Mouse (Mus musculus) hindbrain, embryonic 10.5 days (tissue): ENCODE data around the gene Yipf3. TPM values are rescaled to one million over a fixed set of nuclear protein-coding genes. Genes with fewer than 3 reads are reported as not detected.

Experiments used
- DNase-seq: peaks from one replicate; pipeline ENCODE4 v3.0.0-alpha.2; 2017; ENCODE audit warnings: low spot score
- H3K27ac ChIP-seq: fragments of 300-500 bp; sonication (generic); 2 replicates; pipeline ENCODE4 v1.5.1; 2016; ENCODE audit warnings: mild to moderate bottlenecking, moderate library complexity
- H3K27me3 ChIP-seq: fragments of 300-500 bp; sonication (generic); 2 replicates; pipeline ENCODE4 v1.6.1; 2016; ENCODE audit warnings: mild to moderate bottlenecking; ENCODE audit not compliant: poor library complexity, insufficient read depth, severe bottlenecking
- H3K36me3 ChIP-seq: fragments of 300-500 bp; sonication (generic); 2 replicates; pipeline ENCODE4 v1.6.1; 2016; ENCODE audit warnings: mild to moderate bottlenecking, moderate library complexity
- H3K4me1 ChIP-seq: fragments of 300-500 bp; sonication (generic); replicated peaks from 2 replicates; pipeline ENCODE4 v1.6.1; 2016; ENCODE audit warnings: mild to moderate bottlenecking
- H3K4me3 ChIP-seq: fragments of 300-500 bp; sonication (generic); 2 replicates; pipeline ENCODE4 v1.5.1; 2016; ENCODE audit warnings: mild to moderate bottlenecking, moderate library complexity
- H3K9me3 ChIP-seq: fragments of 300-500 bp; sonication (generic); 2 replicates; pipeline ENCODE4 v1.6.1; 2016; ENCODE audit warnings: mild to moderate bottlenecking, moderate library complexity
- WGBS: fragments of 180-500 bp; shearing (Covaris S2); methylation state at CpG from one replicate; pipeline ENCODE4 v1.1.7; 2016; 5-methylcytosine and 5-hydroxymethylcytosine counted together
- polyA plus RNA-seq: library from polyadenylated mRNA; unstranded; fragments of >200 nt; fragmentation: Nextera tagmentation; extraction: Ambion mirVana; gene quantifications from 2 replicates; pipeline ENCODE4 v1.2.1, GENCODE M21; 2016

The Yipf3 gene
- 73.1 and 85.0 TPM in 2 replicates for polyA plus RNA-seq

- Histone ChIP-seq H3K36me3 (peaks cover 79% of the 10 kb centered on the region), H3K27me3 (no peaks in the 10 kb centered on the region)
Observed at GRCm38 (mm10) chr17:46247512-46248188, at the start of gene Yipf3, which contains the start of gene Polr1c. TSS of gene Yipf3 (plus strand) at chr17:46248080. TSS of gene Polr1c (minus strand) at chr17:46248054.

GRCm38 (mm10) chr17:46201151-46201550, 46.7 kb upstream of the Yipf3 start:
- no peaks in the 10 kb centered on the region for H3K9me3 ChIP-seq
- H3K36me3 ChIP-seq: peaks cover 64% of the 10 kb centered on the region
- 78% methylated on average over 6 of the region's 6 CpGs for WGBS
- peaks cover 27% of the 10 kb centered on the region for H3K4me1 ChIP-seq
- no peaks in the 10 kb centered on the region for H3K27me3 ChIP-seq
- no peak overlapping the region for H3K27ac ChIP-seq
- H3K4me3 ChIP-seq: peak overlapping the region; percentile 93
- no peak for DNase-seq

More at GRCm38 (mm10) chr17:46247512-46248188, at the start of gene Yipf3, which contains the start of gene Polr1c:
- peak; percentile 96 for DNase-seq
- H3K27ac ChIP-seq: peak within 1 kb of the TSS; percentile 94
- no peaks in the 10 kb centered on the region for H3K9me3 ChIP-seq
- WGBS: under 1% methylated on average over 53 of the region's 53 CpGs
- peak within 1 kb of the TSS; percentile 98 for H3K4me3 ChIP-seq
- peaks cover 22% of the 10 kb centered on the region for H3K4me1 ChIP-seq

- H3K4me3 ChIP-seq: peak within 1 kb of the TSS; percentile 93
- peaks cover 64% of the 10 kb centered on the region for H3K36me3 ChIP-seq
- no peaks in the 10 kb centered on the region for H3K9me3 ChIP-seq
- H3K4me1 ChIP-seq: peaks cover 27% of the 10 kb centered on the region
- peak within 1 kb of the TSS; percentile 92 for H3K27ac ChIP-seq
- no peaks in the 10 kb centered on the region for H3K27me3 ChIP-seq
- WGBS: under 1% methylated on average over 66 of the region's 66 CpGs
- peak; percentile 93 for DNase-seq
Observed at GRCm38 (mm10) chr17:46202421-46203071, 45.3 kb upstream of the Yipf3 start, which contains the start of the genes Polh and Xpo5. TSS of gene Polh (minus strand) at chr17:46202645. TSS of gene Xpo5 (plus strand) at chr17:46202782.

- DNase-seq: no peak
Observed at GRCm38 (mm10) chr17:46203078-46203477, 44.8 kb upstream of the Yipf3 start.

GRCm38 (mm10) chr17:46206676-46207075, 41.2 kb upstream of the Yipf3 start:
- Histone ChIP-seq H3K27ac (no peak overlapping the region), H3K4me3 (no peak overlapping the region), H3K27me3 (no peaks in the 10 kb centered on the region), H3K9me3 (no peaks in the 10 kb centered on the region), H3K36me3 (peaks cover 76% of the 10 kb centered on the region), H3K4me1 (peaks cover 15% of the 10 kb centered on the region)
- DNase-seq: no peak

More at GRCm38 (mm10) chr17:46203078-46203477, 44.8 kb upstream of the Yipf3 start:
- Histone ChIP-seq H3K4me1 (peaks cover 27% of the 10 kb centered on the region), H3K4me3 (peak overlapping the region; percentile 93), H3K36me3 (peaks cover 64% of the 10 kb centered on the region), H3K27ac (peak overlapping the region; percentile 92), H3K27me3 (no peaks in the 10 kb centered on the region), H3K9me3 (no peaks in the 10 kb centered on the region)
- under 1% methylated on average over 20 of the region's 20 CpGs for WGBS

GRCm38 (mm10) chr17:46210550-46210949, 37.3 kb upstream of the Yipf3 start:
- H3K36me3 ChIP-seq: peaks cover 100% of the 10 kb centered on the region

GRCm38 (mm10) chr17:46221601-46222000, 26.3 kb upstream of the Yipf3 start:
- Histone ChIP-seq H3K4me3 (no peak overlapping the region), H3K27ac (no peak overlapping the region), H3K36me3 (peaks cover 100% of the 10 kb centered on the region), H3K9me3 (no peaks in the 10 kb centered on the region), H3K4me1 (no peaks in the 10 kb centered on the region), H3K27me3 (no peaks in the 10 kb centered on the region)
- DNase-seq: no peak
- 95% methylated on average over 3 of the region's 3 CpGs for WGBS

More at GRCm38 (mm10) chr17:46210550-46210949, 37.3 kb upstream of the Yipf3 start:
- Histone ChIP-seq H3K27ac (no peak overlapping the region), H3K27me3 (no peaks in the 10 kb centered on the region), H3K9me3 (no peaks in the 10 kb centered on the region), H3K4me1 (no peaks in the 10 kb centered on the region), H3K4me3 (no peak overlapping the region)
- DNase-seq: no peak
- 95% methylated on average over 3 of the region's 3 CpGs for WGBS

- Histone ChIP-seq H3K9me3 (no peaks in the 10 kb centered on the region), H3K27ac (no peak overlapping the region), H3K4me3 (no peak overlapping the region), H3K4me1 (no peaks in the 10 kb centered on the region), H3K27me3 (no peaks in the 10 kb centered on the region), H3K36me3 (peaks cover 100% of the 10 kb centered on the region)
- no peak for DNase-seq
- 88% methylated on average over 7 of the region's 7 CpGs for WGBS
Observed at GRCm38 (mm10) chr17:46227576-46227975, 20.3 kb upstream of the Yipf3 start.

- Histone ChIP-seq H3K27ac (no peak overlapping the region), H3K36me3 (peaks cover 100% of the 10 kb centered on the region), H3K27me3 (no peaks in the 10 kb centered on the region), H3K9me3 (no peaks in the 10 kb centered on the region), H3K4me3 (no peak overlapping the region), H3K4me1 (no peaks in the 10 kb centered on the region)
- WGBS: 94% methylated on average over 1 of the region's 1 CpGs
- DNase-seq: no peak
Observed at GRCm38 (mm10) chr17:46236067-46236466, 11.8 kb upstream of the Yipf3 start.

GRCm38 (mm10) chr17:46237079-46237478, 10.8 kb upstream of the Yipf3 start:
- Histone ChIP-seq H3K4me1 (no peaks in the 10 kb centered on the region), H3K27ac (no peak overlapping the region), H3K9me3 (no peaks in the 10 kb centered on the region), H3K4me3 (no peak overlapping the region), H3K27me3 (no peaks in the 10 kb centered on the region), H3K36me3 (peaks cover 100% of the 10 kb centered on the region)
- WGBS: 93% methylated on average over 6 of the region's 6 CpGs
- DNase-seq: no peak

GRCm38 (mm10) chr17:46237480-46237879, 10.4 kb upstream of the Yipf3 start:
- WGBS: 85% methylated on average over 5 of the region's 5 CpGs
- Histone ChIP-seq H3K4me3 (no peak overlapping the region), H3K9me3 (no peaks in the 10 kb centered on the region), H3K27ac (no peak overlapping the region), H3K36me3 (peaks cover 100% of the 10 kb centered on the region), H3K4me1 (no peaks in the 10 kb centered on the region), H3K27me3 (no peaks in the 10 kb centered on the region)
- DNase-seq: no peak

GRCm38 (mm10) chr17:46239516-46240114, 8.3 kb upstream of the Yipf3 start:
- no peaks in the 10 kb centered on the region for H3K4me1 ChIP-seq
- peaks cover 100% of the 10 kb centered on the region for H3K36me3 ChIP-seq
- no peaks in the 10 kb centered on the region for H3K27me3 ChIP-seq
- H3K27ac ChIP-seq: no peak overlapping the region
- no peaks in the 10 kb centered on the region for H3K9me3 ChIP-seq
- no peak overlapping the region for H3K4me3 ChIP-seq
- WGBS: 95% methylated on average over 15 of the region's 15 CpGs
- DNase-seq: no peak

- Histone ChIP-seq H3K36me3 (peaks cover 100% of the 10 kb centered on the region), H3K4me3 (no peak overlapping the region), H3K9me3 (no peaks in the 10 kb centered on the region), H3K27ac (no peak overlapping the region), H3K27me3 (no peaks in the 10 kb centered on the region), H3K4me1 (peaks cover under 1% of the 10 kb centered on the region)
- no peak for DNase-seq
- WGBS: 88% methylated on average over 11 of the region's 11 CpGs
Observed at GRCm38 (mm10) chr17:46241471-46241870, 6.4 kb upstream of the Yipf3 start.
